Mouse (Mus musculus) spleen, adult 18-20 months (tissue): ENCODE measurements around the gene Wfdc2.
"Not testable (repeated sequence)": the region's sequence is repeated elsewhere in the genome, so short reads cannot be mapped to it uniquely, and the experiment has no call there.

Source experiments
- DNase-seq, 2 experiments: peaks; one replicate each; pipeline ENCODE4 v3.0.0; 2022; ENCODE audit warnings: mixed read lengths in 2 of 2

The Wfdc2 gene

DNA sequence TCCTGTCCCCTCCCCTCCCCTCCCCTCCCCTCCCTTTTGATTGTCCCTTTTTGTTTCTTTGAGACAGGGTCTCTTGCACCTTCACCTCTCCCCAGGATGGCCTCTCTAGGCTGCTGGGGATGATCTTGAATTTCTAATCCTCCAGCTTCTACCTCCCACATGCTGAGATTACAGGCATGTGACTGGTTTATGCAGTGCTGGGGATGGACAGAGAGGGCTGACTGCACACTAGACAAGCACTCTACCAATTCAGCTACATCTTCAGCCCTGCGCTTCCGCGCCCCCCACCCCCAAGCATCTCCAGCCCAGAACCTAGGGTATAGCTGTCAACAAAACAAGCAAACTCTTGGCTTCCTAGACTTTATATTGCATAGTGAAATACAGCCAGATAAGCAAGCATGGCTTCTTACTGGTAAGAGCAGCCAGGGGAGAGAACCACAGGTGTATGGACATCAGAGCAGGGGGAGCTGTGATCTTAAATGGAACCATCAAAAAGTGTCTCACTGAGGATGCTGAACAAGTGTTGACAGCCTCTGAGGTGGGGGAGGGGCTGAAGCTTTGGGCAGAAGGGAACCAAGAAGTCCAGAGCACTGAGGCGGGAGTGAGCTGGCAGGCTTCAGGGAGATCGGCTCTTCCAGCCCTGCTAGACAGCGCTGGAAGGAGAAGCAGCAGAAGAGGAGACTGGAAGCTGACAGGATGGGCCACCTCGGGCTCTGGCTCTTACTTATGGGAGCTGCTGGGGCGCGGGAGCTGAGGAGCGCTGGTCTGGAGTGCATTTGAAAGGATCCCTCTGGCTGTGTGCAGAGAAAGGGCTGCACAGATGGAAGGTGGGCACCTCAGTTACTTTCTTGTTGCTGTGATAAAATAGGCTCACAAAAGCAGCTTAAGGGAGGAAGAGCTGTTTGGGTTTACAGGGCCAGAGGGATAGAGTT is 12.0 kb upstream of the Wfdc2 start:
- no peak for DNase-seq

DNA sequence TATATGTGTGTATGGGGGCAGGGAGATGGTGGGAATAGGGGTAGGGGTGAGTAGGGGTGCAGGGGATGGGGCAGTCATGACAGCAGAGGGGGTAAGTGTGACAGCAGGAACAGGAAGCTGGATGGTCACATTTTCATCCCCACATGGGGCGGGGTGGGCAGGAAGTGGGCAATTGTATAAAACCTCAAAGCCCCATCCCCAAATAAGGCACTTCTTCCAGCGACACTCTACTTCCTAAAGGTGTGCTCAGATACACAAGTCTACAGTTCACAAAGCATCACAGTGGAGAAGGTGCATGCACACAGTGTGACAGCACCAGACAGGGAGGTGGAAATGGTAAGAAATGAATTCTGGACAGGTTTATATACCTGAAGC is 11.3 kb upstream of the Wfdc2 start:
- no peak for DNase-seq

DNA sequence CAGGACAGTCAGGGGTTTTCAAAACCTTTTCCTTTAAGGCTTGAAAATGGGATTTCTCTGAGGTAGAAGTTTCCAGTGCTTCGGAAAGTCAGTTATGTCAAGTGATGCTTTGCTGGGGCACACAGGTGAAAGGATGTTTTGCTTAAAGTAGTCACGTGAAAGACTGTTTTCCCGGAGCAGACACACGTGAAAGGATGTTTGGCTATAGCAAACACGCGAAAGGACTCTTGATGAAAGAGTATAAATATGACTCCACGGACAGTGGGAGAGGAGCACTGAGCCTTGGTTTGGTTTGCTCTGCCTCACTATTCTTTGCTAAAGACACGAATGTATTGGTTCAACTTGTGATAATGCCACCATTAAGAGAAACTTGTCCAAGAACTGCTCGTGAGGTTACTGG is 10.7 kb upstream of the Wfdc2 start:
- no peak for DNase-seq

DNA sequence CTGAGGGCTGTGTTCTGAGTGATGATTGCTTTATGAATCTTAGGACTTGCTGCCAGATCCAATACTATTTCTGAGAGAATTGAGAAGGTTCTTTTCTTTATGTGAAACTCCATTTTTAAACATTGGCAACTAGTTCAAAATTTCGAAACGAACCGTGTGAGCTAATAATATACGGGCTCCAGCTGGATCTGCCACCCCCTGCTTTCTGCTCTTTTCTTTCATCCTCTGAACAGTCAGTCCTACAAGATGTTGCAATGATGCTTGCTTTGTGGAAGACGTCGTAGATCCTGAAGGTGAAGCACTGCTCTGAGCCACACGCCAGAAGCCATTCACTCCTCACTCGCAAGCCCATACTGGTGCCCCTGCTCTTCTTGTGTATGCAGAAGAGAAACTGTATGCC is 3.8 kb upstream of the Wfdc2 start:
- DNase-seq, result no peak

DNA sequence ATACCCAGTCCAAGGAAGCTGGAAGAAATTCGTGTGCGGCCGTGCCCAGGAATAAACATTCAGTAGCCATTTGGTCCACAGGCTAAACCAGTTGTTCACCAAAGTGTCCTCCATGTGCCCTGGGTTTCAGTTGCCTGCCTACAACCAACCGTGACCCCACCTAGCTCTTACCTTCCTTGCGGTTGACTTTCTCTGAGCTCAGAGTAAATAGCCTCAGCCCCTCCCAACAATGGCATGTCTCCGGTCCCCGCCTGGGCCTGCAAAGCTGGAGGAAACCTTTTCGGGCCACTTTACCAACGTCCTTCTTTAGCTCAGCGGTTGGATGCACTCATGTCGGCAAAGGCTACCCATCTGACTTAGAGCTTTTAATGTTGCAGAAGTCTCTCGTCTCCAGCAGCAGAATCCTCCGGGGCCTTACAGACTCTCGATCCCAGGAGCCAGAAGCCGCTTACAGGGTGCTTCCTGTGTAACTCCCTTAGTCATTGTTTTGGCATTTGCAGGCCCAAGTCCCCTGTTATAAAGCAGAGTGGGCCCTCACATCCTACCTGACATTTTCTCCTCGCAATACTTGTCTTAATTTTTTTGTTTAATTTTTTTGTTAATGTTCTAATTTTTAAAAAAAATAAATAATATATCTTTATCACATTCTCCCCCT is 3.1 kb upstream of the Wfdc2 start:
- DNase-seq, result no peak

DNA sequence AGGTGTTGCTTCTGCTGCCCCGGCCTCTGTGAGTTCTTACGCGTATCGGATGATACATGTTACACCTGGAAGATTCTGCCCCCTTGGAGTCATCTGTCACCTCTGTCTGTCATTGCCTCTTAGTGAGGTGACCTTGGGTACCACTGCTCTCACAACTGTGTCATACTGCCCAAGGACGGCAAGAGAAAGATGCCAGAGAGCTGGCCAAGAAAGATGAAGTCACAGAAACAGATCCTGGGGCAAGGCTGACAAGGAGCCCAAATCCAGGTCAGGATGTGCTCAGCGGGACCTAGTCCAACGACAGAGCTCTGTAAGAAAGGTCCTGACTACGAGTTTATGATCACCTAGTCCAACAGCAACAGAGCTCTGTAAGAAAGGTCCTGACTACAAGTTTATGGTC is 2.1 kb upstream of the Wfdc2 start:
- no peak for DNase-seq

DNA sequence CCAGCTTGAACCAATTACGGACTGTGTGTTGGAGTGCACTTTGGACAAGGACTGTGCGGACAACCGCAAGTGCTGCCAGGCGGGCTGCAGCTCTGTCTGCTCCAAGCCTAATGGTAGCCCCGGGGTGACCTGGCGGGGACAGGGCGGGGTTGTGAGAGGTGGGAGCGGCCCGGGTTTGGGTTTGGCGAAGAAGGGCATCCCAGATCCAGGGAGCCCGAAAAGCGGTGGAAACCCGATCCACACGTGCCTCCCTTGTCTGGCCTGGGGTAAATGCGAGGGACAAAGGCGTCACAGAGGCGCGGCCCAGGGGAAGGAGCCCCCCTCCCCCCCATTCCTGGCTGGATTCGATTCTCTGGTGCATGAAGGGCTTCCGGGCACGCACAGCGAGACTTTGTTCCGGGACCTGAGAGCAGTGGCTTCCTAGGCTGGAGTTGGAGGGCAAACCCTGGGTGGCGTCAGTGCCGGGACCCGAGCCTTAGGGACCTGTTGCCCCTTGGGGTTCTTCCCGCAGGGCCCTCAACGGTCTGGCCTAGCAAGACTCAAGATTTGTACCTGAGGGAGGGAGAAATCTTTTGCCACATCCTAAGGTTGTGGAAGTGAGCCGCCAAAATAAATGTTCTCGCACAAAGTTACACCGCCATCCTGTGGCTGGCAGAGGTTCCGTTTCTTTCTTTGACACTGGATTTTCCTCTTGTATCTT is 1.3 kb downstream of the Wfdc2 start:
- no peak for DNase-seq

DNA sequence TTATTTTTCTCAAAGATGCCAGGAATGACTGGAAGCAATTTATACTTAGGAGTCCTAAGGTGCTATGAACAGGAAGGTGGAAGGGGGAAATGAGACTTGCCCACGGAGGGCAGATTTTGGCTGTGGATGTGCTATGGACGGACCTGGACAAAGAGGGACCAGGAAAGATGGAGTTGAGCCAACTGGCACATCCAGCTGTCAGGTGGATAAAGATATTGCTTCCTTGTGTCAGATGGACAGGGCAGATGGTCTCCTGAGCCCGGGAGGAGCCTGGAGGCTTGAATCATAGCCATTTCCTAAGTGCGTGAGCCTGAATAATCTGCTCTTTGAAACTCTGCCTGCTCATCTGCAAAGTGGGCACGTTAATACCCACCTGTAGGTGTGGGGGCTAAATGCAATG is 2.1 kb downstream of the Wfdc2 start:
- no peak for DNase-seq

DNA sequence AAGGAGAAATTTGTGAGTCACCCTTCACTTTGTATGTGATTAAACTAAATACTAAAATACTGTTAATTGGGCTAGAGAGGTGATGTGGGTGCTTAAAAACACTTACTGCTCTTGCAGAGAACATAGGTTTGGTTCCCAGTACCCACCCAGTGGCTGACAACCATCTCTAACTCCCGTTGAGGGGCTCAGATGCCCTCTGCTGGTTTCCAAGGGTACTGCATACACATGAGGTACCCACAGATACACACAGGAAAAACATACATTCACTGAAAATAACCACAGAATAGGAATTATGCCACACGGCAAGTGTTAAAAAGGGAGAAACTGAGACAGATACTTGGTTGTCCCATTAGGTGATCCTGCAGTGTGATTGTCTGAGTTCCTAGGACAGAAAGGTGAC is 4.8 kb downstream of the Wfdc2 start:
- DNase-seq, result no peak

DNA sequence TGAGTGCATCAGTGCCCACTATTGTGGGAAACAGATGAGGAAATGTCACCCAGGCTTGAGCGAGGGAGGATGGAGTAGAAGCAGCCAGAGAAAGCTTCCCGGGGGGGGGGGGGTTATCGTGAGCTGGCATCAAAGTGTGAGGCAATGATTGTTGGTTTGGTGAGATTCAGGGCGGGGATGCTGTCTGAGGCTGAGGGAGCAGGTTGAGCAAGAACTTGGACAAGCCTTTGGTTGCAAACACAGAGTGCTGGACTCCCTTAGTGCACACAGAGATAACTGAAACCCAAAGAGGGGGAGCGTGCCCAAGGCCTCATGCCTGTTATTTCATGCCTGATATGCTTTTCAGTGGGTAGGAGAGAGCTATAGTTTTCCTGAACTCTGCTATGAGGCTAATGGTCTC is 5.2 kb downstream of the Wfdc2 start:
- DNase-seq, result no peak

DNA sequence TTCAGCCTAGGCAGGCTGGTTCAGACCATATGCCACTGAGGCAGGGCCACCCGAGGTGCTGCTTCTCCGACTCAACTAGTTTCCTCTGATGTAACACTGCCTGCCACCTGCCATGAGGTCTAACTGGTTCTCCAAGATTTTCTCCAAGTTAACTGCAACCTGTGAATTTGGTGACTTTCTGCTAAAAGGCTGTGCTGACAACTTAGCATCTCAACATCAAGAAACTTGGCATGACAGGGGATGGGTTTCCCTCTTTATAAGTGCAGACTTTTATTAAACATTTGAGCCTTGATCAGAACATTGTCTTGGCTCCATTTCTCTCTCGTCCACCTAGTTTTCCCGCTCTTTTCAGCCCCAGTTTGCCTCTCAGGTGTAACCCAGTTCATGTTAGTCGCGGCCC is 11.1 kb downstream of the Wfdc2 start, which contains the start of gene Spint3:
Spint3 (minus strand) TSS at position 101 of the 400 bp plus-strand sequence.
- not testable (repeated sequence) for DNase-seq

DNA sequence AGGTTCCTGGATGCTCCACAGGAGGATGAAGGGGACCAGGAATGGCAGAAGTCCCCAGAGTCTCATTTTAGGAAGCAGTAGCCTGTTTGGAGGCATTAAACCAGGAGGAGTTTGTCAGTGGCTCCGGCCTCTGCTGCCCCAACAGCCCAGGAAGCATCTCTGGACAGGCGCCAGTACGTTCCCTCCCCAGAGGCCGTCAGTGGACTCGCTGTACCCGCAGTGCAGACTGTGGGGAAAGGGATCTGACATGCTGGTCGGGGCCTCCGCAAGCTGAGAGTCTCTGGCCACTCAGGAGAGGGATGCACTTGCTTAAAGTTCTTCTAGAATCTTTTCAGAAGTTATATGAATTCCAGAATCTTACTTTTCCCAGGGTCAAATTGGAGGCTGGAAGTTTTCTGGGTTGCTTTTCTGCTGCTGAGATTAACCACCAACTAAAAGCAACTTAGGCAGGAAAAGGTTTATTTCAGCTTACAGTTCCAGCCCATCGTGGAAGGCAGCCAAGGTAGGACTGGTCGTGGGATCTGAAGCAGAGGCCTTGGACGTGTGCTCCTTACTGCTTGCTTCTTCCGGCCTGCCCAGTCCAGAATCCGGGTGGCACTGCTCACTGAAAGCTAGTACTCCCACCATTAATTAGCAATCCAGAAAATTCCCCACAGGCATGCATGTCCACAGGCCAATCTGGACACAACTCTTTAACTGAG is 23.0 kb downstream of the Wfdc2 start, which contains the start of gene Wfdc6a:
Wfdc6a (minus strand) TSS at position 423 of the 701 bp plus-strand sequence.
- DNase-seq, result not testable (repeated sequence)

DNA sequence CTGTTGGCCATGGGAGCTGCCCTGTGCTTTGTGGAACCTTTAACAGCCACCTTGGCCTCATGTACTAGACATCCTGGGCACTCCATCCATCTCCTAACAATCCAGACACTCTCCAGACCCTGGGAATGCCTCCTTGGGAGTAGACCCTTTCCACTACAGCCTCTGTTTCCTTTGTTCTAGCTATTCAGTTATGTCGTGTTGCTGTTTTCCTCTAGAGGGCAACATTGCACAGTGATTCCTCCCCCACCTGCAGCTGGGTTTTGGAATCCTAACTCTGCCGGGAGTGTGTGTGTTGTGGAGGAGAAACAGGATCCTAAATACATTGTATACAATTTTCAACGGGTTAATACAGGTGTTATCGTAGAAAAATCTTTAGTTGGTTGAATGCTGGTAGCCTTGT is 29.8 kb downstream of the Wfdc2 start:
- DNase-seq, result no peak

DNA sequence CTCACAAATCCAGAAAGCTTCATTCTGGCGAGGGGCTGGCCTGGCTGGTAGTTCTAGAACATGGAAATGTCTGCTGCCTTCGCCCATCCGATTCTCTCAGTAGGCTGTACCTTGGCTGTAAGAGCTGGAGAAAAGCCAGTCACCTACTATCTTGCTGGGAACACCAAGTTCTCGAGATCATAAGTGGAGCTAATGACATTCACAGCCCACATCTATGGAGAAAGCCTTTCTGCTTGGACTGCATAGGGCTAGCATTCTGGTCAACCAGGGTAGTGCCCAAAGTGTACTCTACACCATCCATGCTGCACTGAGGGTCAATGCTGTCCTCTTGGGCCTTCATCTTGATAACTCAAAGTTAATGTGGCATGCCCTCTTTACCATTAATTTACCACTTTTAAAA is 31.3 kb downstream of the Wfdc2 start, which contains the start of gene Eppin:
Eppin (minus strand) TSS at position 101 of the 400 bp plus-strand sequence.
- no peak for DNase-seq

DNA sequence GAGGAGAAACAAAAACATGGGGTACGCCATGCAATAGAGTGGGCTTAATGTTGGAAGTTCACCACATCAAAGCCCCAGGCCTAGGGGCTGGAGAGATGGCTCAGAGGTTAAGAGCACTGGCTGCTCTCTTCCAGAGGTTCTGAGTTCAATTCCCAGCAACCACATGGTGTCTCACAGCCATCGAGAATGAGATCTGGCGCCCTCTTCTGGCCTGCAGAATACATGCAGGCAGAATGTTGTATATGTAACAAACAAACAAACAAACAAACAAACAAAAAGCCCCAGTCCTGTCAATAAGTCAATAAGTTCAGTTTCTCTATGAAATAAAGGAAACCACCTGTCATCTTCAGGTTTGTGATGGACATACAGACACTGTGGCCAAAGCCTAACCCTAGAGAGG is 38.0 kb downstream of the Wfdc2 start:
- DNase-seq, result no peak

DNA sequence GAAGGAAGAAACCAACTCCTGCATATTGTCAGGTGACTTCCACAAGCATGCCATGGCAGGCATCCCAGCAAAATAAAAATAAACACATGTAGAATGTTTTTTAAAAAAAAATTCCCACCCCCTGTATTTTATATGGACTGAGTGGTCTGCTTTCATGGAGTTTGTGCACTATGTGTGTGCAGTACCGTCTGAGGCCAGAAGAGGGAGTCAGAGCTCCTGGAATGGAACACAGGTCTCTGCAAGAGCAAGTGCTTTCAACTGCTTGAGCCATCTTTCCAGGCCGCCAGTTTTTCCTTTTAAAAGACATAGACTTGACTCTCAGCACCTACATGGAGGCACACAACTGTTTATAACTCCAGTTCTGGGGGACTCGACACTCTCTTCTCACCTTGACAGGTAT is 41.3 kb downstream of the Wfdc2 start:
- DNase-seq, result no peak

DNA sequence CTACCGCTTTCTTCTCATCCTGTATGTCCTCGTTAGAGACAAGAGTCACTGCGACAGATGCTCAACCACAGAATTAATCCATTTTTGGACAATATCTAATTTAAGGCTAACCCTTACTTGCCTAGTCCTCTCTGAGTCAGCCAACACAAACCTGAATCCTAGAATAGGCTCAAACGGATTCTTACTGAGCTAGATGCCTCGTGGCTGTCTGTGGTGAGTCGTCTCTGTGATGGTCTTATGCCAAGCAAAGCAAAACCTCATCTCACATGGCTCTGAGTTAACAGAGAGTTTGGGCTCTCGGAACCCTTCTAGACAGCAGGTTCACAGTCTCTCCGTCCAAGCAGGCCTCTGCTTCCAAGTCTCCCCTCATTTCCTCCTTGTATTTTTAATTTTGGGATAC is 42.2 kb downstream of the Wfdc2 start:
- DNase-seq, result no peak

DNA sequence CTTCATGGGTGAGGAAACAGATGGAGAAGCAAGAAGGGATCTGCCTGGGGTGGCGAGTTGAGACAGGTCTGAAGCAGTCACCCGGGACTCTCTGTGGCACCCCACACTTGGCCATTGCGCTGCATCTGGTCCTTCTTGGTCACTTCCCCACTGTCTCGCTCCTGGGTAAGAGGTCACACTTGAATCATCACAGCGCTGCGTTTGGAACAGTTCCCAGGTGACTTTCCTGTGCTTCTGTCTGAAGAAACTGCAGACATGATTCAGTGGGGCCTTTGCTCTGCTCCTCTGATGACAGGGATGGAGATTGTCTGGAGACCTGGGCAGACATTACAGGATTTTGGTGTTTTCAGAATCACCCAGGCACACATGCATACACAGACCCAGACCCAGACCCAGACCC is 46.6 kb downstream of the Wfdc2 start:
- no peak for DNase-seq

DNA sequence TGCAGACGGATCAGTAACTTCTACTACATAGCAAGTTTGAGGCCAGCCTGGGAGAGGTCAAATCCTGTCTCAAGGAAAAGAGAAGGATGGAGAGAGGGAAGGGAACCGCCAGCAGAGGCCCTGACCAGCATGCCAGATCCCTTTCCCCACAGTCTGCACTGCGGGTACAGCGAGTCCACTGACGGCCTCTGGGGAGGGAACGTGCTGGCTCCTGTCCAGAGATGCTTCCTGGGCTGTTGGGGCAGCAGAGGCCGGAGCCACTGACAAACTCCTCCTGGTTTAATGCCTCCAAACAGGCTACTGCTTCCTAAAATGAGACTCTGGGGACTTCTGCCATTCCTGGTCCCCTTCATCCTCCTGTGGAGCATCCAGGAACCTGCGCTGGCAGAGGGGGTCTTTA is 51.3 kb downstream of the Wfdc2 start, which contains the start of the genes Wfdc6b and Wfdc8:
Wfdc6b (plus strand) TSS at position 52 of the 400 bp plus-strand sequence.
Wfdc8 (minus strand) TSS at position 156 of the 400 bp plus-strand sequence.
- DNase-seq, result not testable (repeated sequence)

DNA sequence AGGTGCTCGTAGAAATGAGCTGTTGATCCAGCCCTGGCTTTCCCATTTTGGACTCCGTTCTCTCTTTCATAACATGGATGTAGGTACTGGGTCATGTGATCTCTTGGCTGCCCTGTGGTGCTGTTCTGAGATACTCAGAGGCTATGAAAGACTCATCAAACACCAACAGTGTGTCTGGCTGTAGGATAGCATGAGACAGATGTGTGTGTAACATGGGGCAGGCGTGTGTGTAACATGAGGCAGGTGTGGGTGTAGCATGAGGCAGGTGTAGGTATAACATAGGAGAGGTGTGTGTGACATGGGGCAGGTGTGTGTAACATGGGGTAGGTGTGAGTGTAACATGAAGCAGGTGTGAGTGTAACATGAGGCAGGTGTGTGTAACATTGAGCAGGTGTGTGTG is 53.2 kb downstream of the Wfdc2 start:
- no peak for DNase-seq
